Mouse (Mus musculus) neural tube, embryonic 14.5 days (tissue): Measurements from ENCODE around the gene Rbp1. TPM values are rescaled to one million over a fixed set of nuclear protein-coding genes. Genes with fewer than 3 reads are reported as not detected.

Experiments
- ATAC-seq: fragments of 200-750 bp; cut with Nextera tagmentation; 2 replicates; pipeline ENCODE4 v1.8.0; 2017; ENCODE audit warnings: low read depth, mild to moderate bottlenecking, moderate TSS enrichment, moderate library complexity
- H3K27ac ChIP-seq: fragments of 300-500 bp; sonication (generic); 2 replicates; pipeline ENCODE4 v1.5.1; 2014; ENCODE audit warnings: low read depth, mild to moderate bottlenecking, control low read depth, low read length, moderate library complexity, mixed read lengths
- H3K27me3 ChIP-seq: fragments of 300-500 bp; sonication (generic); 2 replicates; pipeline ENCODE4 v1.6.1; 2014; ENCODE audit warnings: low read length; ENCODE audit not compliant: control insufficient read depth, insufficient read depth
- H3K36me3 ChIP-seq: fragments of 300-500 bp; sonication (generic); 2 replicates; pipeline ENCODE4 v1.6.1; 2014; ENCODE audit warnings: low read length, mixed read lengths; ENCODE audit not compliant: control insufficient read depth, insufficient read depth
- H3K4me1 ChIP-seq: fragments of 300-500 bp; sonication (generic); 2 replicates; pipeline ENCODE4 v1.6.1; 2014; ENCODE audit warnings: low read length; ENCODE audit not compliant: control insufficient read depth, insufficient read depth
- H3K4me2 ChIP-seq: fragments of 300-500 bp; sonication (generic); 2 replicates; pipeline ENCODE4 v1.6.1; 2014; ENCODE audit warnings: mild to moderate bottlenecking, low read depth, low read length, control low read depth
- H3K4me3 ChIP-seq: fragments of 300-500 bp; sonication (generic); 2 replicates; pipeline ENCODE4 v1.5.1; 2014; ENCODE audit warnings: low read depth, low read length, control low read depth, mixed read lengths
- H3K9ac ChIP-seq: fragments of 300-500 bp; sonication (generic); replicated peaks from 2 replicates; pipeline ENCODE4 v1.6.1; 2014; ENCODE audit warnings: low read depth, mild to moderate bottlenecking, control low read depth, low read length, mixed read lengths
- H3K9me3 ChIP-seq: fragments of 300-500 bp; sonication (generic); 2 replicates; pipeline ENCODE4 v1.6.1; 2016; ENCODE audit warnings: low read length; ENCODE audit not compliant: control insufficient read depth
- WGBS: fragments of 180-500 bp; shearing (Covaris S2); extraction: QIAGEN DNeasy Blood & Tissue Kit; methylation state at CpG from one replicate; pipeline ENCODE4 v1.1.7; 2014; 5-methylcytosine and 5-hydroxymethylcytosine counted together
- polyA plus RNA-seq: library from polyadenylated mRNA; unstranded; fragments of >200 nt; fragmentation: Nextera tagmentation; extraction: Ambion mirVana; gene quantifications from 2 replicates; pipeline ENCODE4 v1.2.1, GENCODE M21; 2014

The Rbp1 gene
- 49.1 and 94.7 TPM in 2 replicates for polyA plus RNA-seq

GRCm38 (mm10) chr9:98422656-98423055, at the start of gene Rbp1:
TSS of gene Rbp1 (plus strand) at chr9:98422961.
- no peaks in the 10 kb centered on the region for H3K36me3 ChIP-seq

GRCm38 (mm10) chr9:98373358-98373757, 49.4 kb upstream of the Rbp1 start:
- Histone ChIP-seq H3K9me3 (no peaks in the 10 kb centered on the region), H3K27me3 (no peaks in the 10 kb centered on the region), H3K9ac (no peak overlapping the region), H3K27ac (no peak overlapping the region), H3K36me3 (no peaks in the 10 kb centered on the region), H3K4me2 (no peak overlapping the region), H3K4me3 (no peak overlapping the region), H3K4me1 (0 out of 2 replicates have a peak, but pooled peaks cover 3% of the 10 kb centered on the region)
- 98% methylated on average over 5 of the region's 5 CpGs for WGBS
- ATAC-seq = no peak

More at GRCm38 (mm10) chr9:98422656-98423055, at the start of gene Rbp1:
- no peak within 1 kb of the TSS for H3K9ac ChIP-seq
- peak within 1 kb of the TSS; percentile 71; the same call in 1 of the 2 replicates for H3K4me2 ChIP-seq
- H3K9me3 ChIP-seq = no peaks in the 10 kb centered on the region
- no peaks in the 10 kb centered on the region for H3K27me3 ChIP-seq
- ATAC-seq = no peak
- H3K4me3 ChIP-seq = no peak within 1 kb of the TSS; the same call in 1 of the 2 replicates
- H3K4me1 ChIP-seq = peaks cover 8% of the 10 kb centered on the region; the same call in 1 of the 2 replicates
- H3K27ac ChIP-seq = no peak within 1 kb of the TSS
- WGBS = 86% methylated on average over 5 of the region's 5 CpGs

GRCm38 (mm10) chr9:98374897-98375296, 47.9 kb upstream of the Rbp1 start:
- no peak overlapping the region for H3K4me3 ChIP-seq
- H3K4me2 ChIP-seq = no peak overlapping the region
- no peaks in the 10 kb centered on the region for H3K36me3 ChIP-seq
- H3K27ac ChIP-seq = no peak overlapping the region
- WGBS = 44% methylated on average over 11 of the region's 11 CpGs
- no peaks in the 10 kb centered on the region for H3K27me3 ChIP-seq
- ATAC-seq = no peak
- H3K4me1 ChIP-seq = 0 out of 2 replicates have a peak, but pooled peaks cover 3% of the 10 kb centered on the region
- H3K9ac ChIP-seq = no peak overlapping the region
- no peaks in the 10 kb centered on the region for H3K9me3 ChIP-seq

- no peaks in the 10 kb centered on the region for H3K27me3 ChIP-seq
- ATAC-seq = peak; percentile 54; the same call in 1 of the 2 replicates
Observed at GRCm38 (mm10) chr9:98375329-98376170, 47.2 kb upstream of the Rbp1 start.

GRCm38 (mm10) chr9:98379736-98380135, 43.0 kb upstream of the Rbp1 start:
- H3K36me3 ChIP-seq = no peaks in the 10 kb centered on the region
- H3K4me3 ChIP-seq = no peak overlapping the region
- H3K27ac ChIP-seq = no peak overlapping the region
- WGBS = 60% methylated on average over 4 of the region's 4 CpGs
- no peak overlapping the region for H3K9ac ChIP-seq
- 0 out of 2 replicates have a peak, but pooled peaks cover 3% of the 10 kb centered on the region for H3K4me1 ChIP-seq
- no peak overlapping the region for H3K4me2 ChIP-seq
- H3K27me3 ChIP-seq = no peaks in the 10 kb centered on the region
- no peak for ATAC-seq
- no peaks in the 10 kb centered on the region for H3K9me3 ChIP-seq

More at GRCm38 (mm10) chr9:98375329-98376170, 47.2 kb upstream of the Rbp1 start:
- H3K27ac ChIP-seq = no peak overlapping the region
- no peak overlapping the region for H3K4me3 ChIP-seq
- H3K4me1 ChIP-seq = 0 out of 2 replicates have a peak, but pooled peaks cover 3% of the 10 kb centered on the region
- no peak overlapping the region for H3K9ac ChIP-seq
- 21% methylated on average over 5 of the region's 5 CpGs for WGBS
- no peaks in the 10 kb centered on the region for H3K9me3 ChIP-seq
- no peak overlapping the region for H3K4me2 ChIP-seq
- no peaks in the 10 kb centered on the region for H3K36me3 ChIP-seq

- Histone ChIP-seq H3K9ac (no peak overlapping the region), H3K4me2 (no peak overlapping the region), H3K9me3 (no peaks in the 10 kb centered on the region), H3K36me3 (no peaks in the 10 kb centered on the region), H3K27ac (no peak overlapping the region), H3K4me1 (0 out of 2 replicates have a peak, but pooled peaks cover 3% of the 10 kb centered on the region), H3K27me3 (no peaks in the 10 kb centered on the region), H3K4me3 (no peak overlapping the region)
- 96% methylated on average over 9 of the region's 9 CpGs for WGBS
- no peak for ATAC-seq
Observed at GRCm38 (mm10) chr9:98380593-98380992, 42.2 kb upstream of the Rbp1 start.

GRCm38 (mm10) chr9:98387741-98388632, 34.8 kb upstream of the Rbp1 start:
- ATAC-seq = no peak
- Histone ChIP-seq H3K36me3 (no peaks in the 10 kb centered on the region), H3K27me3 (no peaks in the 10 kb centered on the region), H3K4me2 (no peak overlapping the region), H3K27ac (no peak overlapping the region), H3K4me1 (no peaks in the 10 kb centered on the region), H3K9me3 (no peaks in the 10 kb centered on the region), H3K4me3 (no peak overlapping the region), H3K9ac (no peak overlapping the region)
- 73% methylated on average over 10 of the region's 10 CpGs for WGBS

- Histone ChIP-seq H3K27ac (no peak overlapping the region), H3K9ac (no peak overlapping the region), H3K4me1 (no peaks in the 10 kb centered on the region), H3K4me3 (no peak overlapping the region), H3K4me2 (no peak overlapping the region), H3K27me3 (no peaks in the 10 kb centered on the region), H3K36me3 (no peaks in the 10 kb centered on the region), H3K9me3 (no peaks in the 10 kb centered on the region)
- 91% methylated on average over 5 of the region's 5 CpGs for WGBS
- ATAC-seq = no peak
Observed at GRCm38 (mm10) chr9:98388633-98388965, 34.2 kb upstream of the Rbp1 start.
